Mouse (Mus musculus) layer of hippocampus, postnatal 36 days (tissue): ENCODE data around the gene Epor. TPM values are rescaled to one million over a fixed set of nuclear protein-coding genes. Genes with fewer than 3 reads are reported as not detected.

Experiments used
- total RNA-seq, 2 experiments: library from RNA; stranded (reverse); gene quantifications; 2 replicates each; pipeline ENCODE4 v1.2.3; 2021

Epor gene
- total RNA-seq, 2 experiments from 2014 or later = 9.1 to 10.6 TPM

Other genes starting within 250 kb of the Epor start
- gene Ldlr, start 240.0 kb downstream of the Epor start, total RNA-seq = 10 to 100 TPM; 13.7 to 14.1 TPM
- gene Spc24, start 203.2 kb downstream of the Epor start, total RNA-seq = 1 to 10 TPM; 1.4 to 2.1 TPM
- 1 to 10 TPM; 6.3 to 7.0 TPM for gene Kank2, start 164.8 kb downstream of the Epor start, total RNA-seq
- gene Angptl8, start 128.0 kb downstream of the Epor start, total RNA-seq = not detected
- 10 to 100 TPM; 14.1 to 15.0 TPM for gene Dock6, start 110.9 kb downstream of the Epor start, total RNA-seq
- gene Rab3d, start 45.3 kb downstream of the Epor start, total RNA-seq = 10 to 100 TPM; 23.6 to 26.6 TPM
- gene Ccdc159, start 36.0 kb downstream of the Epor start, total RNA-seq = 10 to 100 TPM; 19.3 to 21.2 TPM
- gene Tmem205, start 36.0 kb downstream of the Epor start, total RNA-seq = 10 to 100 TPM; 41.0 to 44.6 TPM
- gene Plppr2, start 26.5 kb downstream of the Epor start, total RNA-seq = 100 to 1,000 TPM; 303 to 315 TPM
- gene Swsap1, start 7.8 kb downstream of the Epor start, total RNA-seq = 10 to 100 TPM; 14.7 to 15.9 TPM
- 1 to 10 TPM; 1.7 to 1.9 TPM for gene Rgl3, start 25.9 kb upstream of the Epor start, total RNA-seq
- gene Ccdc151, start 39.1 kb upstream of the Epor start, total RNA-seq = 1 to 10 TPM; 9.5 to 9.9 TPM
- gene Prkcsh, start 39.3 kb upstream of the Epor start, total RNA-seq = 100 to 1,000 TPM; 110 to 114 TPM
- gene Elavl3, start 88.5 kb upstream of the Epor start, total RNA-seq = 100 to 1,000 TPM; 172 to 175 TPM
- gene Gm49318, start 107.8 kb upstream of the Epor start, total RNA-seq = 1 to 10 TPM; 3.1 to 4.5 TPM
- 10 to 100 TPM; 20.8 to 23.6 TPM for gene Zfp653, start 107.9 kb upstream of the Epor start, total RNA-seq
- 10 to 100 TPM; 42.2 to 46.3 TPM for gene Ecsit, start 121.9 kb upstream of the Epor start, total RNA-seq
- under 1 TPM; 0.55 to 0.61 TPM for gene Cnn1, start 135.7 kb upstream of the Epor start, total RNA-seq
- 10 to 100 TPM; 53.5 to 57.9 TPM for gene Elof1, start 153.7 kb upstream of the Epor start, total RNA-seq
- gene Acp5, start 172.2 kb upstream of the Epor start, total RNA-seq = 1 to 10 TPM in 1 of 2 experiments, under 1 TPM in 1; 0.91 to 1.3 TPM
- gene Pigyl, start 193.3 kb upstream of the Epor start, total RNA-seq = 10 to 100 TPM; 44.9 to 47.4 TPM
- under 1 TPM in 1 of 2 experiments, not detected in 1; 0.38 TPM for gene Zfp872, start 224.6 kb upstream of the Epor start, total RNA-seq